Mouse (Mus musculus) stomach, embryonic 15.5 days (tissue): ENCODE data around the gene Zcchc18. TPM values are rescaled to one million over a fixed set of nuclear protein-coding genes. Genes with fewer than 3 reads are reported as not detected.

Source experiments
- ATAC-seq: fragments of 200-750 bp; cut with Nextera tagmentation; 2 replicates; pipeline ENCODE4 v1.8.0; 2017; ENCODE audit warnings: low read depth, moderate number of reproducible peaks, moderate TSS enrichment; ENCODE audit not compliant: insufficient read depth, low FRiP score
- H3K27ac ChIP-seq: fragments of 300-500 bp; sonication (generic); 2 replicates; pipeline ENCODE4 v1.5.1; 2015; ENCODE audit warnings: mild to moderate bottlenecking, inconsistent platforms
- H3K27me3 ChIP-seq: fragments of 300-500 bp; sonication (generic); replicated peaks from 2 replicates; pipeline ENCODE4 v1.6.1; 2015; ENCODE audit warnings: inconsistent platforms
- H3K36me3 ChIP-seq: fragments of 300-500 bp; sonication (generic); 2 replicates; pipeline ENCODE4 v1.6.1; 2015; ENCODE audit warnings: inconsistent platforms
- H3K4me1 ChIP-seq: fragments of 300-500 bp; sonication (generic); 2 replicates; pipeline ENCODE4 v1.6.1; 2015; ENCODE audit warnings: inconsistent platforms
- H3K4me2 ChIP-seq: fragments of 300-500 bp; sonication (generic); 2 replicates; pipeline ENCODE4 v1.6.1; 2015; ENCODE audit warnings: mild to moderate bottlenecking, inconsistent platforms
- H3K4me3 ChIP-seq: fragments of 300-500 bp; sonication (generic); replicated peaks from 2 replicates; pipeline ENCODE4 v1.5.1; 2015; ENCODE audit warnings: inconsistent platforms
- H3K9ac ChIP-seq: fragments of 300-500 bp; sonication (generic); 2 replicates; pipeline ENCODE4 v1.6.1; 2015; ENCODE audit warnings: inconsistent platforms
- H3K9me3 ChIP-seq: fragments of 300-500 bp; sonication (generic); 2 replicates; pipeline ENCODE4 v1.6.1; 2016; ENCODE audit warnings: inconsistent platforms
- WGBS: fragments of 180-500 bp; shearing (Covaris S2); methylation state at CpG from one replicate; pipeline ENCODE4 v1.1.7; 2015; 5-methylcytosine and 5-hydroxymethylcytosine counted together
- polyA plus RNA-seq: library from polyadenylated mRNA; unstranded; fragments of >200 nt; fragmentation: Nextera tagmentation; extraction: Ambion mirVana; gene quantifications from 2 replicates; pipeline ENCODE4 v1.2.1, GENCODE M21; 2015

Gene Zcchc18
- polyA plus RNA-seq, 1 experiment from 2014 or later, result 17.5 TPM

DNA sequence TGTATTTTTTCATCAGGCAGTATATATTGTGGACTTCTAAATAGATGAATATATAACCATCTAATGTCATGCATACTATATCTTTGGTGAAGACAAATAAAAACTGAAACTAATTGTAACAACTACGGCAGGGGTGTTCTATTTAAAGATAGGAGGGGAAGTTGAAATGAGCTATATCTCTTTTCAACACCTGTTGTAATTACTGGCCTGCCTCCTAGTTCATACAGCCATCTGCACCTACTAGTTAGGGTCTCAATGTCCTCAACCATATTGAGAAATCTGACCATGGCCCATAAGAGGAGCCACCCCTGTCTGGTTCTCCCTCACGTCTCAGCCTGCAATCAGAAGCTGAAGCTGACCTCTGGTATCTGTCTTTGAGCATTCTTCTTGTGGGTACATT lies 3.3 kb downstream of the Zcchc18 start:
- ATAC-seq, result no peak
- 76% methylated on average over 2 of the region's 2 CpGs for WGBS
- H3K36me3 ChIP-seq, result no peaks in the 10 kb centered on the region
- H3K4me3 ChIP-seq, result no peak overlapping the region
- H3K9ac ChIP-seq, result no peak overlapping the region
- H3K9me3 ChIP-seq, result no peaks in the 10 kb centered on the region
- H3K27ac ChIP-seq, result no peak overlapping the region
- no peak overlapping the region for H3K4me2 ChIP-seq
- H3K27me3 ChIP-seq, result no peaks in the 10 kb centered on the region
- H3K4me1 ChIP-seq, result no peaks in the 10 kb centered on the region

DNA sequence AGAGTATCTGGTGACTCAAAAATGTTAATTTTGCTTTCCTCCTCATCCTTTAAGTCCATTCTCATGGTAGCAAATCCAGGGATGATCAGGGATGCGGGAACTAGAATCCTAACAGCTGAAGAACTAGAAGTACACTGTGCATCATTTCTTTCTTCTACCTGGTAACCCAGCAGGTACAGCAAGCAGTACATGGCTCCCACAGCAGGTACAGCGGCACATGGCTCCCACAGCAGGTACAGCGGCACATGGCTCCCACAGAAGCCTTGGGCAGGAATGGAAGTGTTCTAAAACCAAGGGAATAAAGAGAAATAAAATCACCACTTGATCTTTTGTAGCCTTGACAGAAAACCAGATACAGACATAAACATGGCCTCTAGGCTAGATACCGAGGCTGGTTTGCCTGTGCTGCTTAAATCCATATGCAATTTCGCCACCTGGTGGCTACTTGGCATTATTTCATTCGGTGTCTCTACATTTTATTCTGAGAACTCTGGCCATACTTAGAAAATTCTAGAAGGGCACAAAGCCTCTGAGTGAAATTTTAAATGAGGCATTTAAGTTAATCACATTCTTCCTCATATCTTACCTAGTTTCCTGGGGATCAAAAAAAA lies 22.2 kb downstream of the Zcchc18 start:
- Histone ChIP-seq H3K4me3 (no peak overlapping the region), H3K27ac (no peak overlapping the region), H3K9me3 (no peaks in the 10 kb centered on the region), H3K36me3 (no peaks in the 10 kb centered on the region), H3K9ac (no peak overlapping the region), H3K27me3 (no peaks in the 10 kb centered on the region), H3K4me1 (no peaks in the 10 kb centered on the region), H3K4me2 (no peak overlapping the region)
- no peak for ATAC-seq
- WGBS, result 49% methylated on average over 6 of the region's 6 CpGs

DNA sequence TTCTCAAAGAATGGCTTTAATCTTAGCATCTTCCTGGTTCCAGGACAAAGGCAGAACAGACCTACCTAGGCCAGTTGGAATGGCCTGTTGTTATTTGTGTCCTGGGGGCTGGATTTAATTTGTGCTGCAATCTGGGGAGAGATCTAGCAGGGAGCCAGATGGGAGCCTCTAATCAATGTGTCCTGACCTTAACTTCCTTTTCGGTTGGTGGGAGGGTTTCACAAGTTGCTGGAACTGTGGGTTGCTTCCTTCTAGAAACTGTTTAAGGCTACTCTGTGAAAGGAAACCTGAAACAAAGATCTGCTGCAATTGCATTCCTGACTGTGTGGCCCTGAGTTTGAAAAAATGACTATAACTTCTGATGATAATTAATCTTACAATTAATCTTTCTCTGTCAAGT lies 24.7 kb downstream of the Zcchc18 start:
- no peaks in the 10 kb centered on the region for H3K36me3 ChIP-seq
- no peaks in the 10 kb centered on the region for H3K9me3 ChIP-seq
- ATAC-seq, result no peak
- 80% methylated on average over 1 of the region's 1 CpGs for WGBS
- H3K27ac ChIP-seq, result no peak overlapping the region
- no peak overlapping the region for H3K4me2 ChIP-seq
- no peak overlapping the region for H3K4me3 ChIP-seq
- H3K4me1 ChIP-seq, result no peaks in the 10 kb centered on the region
- H3K27me3 ChIP-seq, result no peaks in the 10 kb centered on the region
- no peak overlapping the region for H3K9ac ChIP-seq

DNA sequence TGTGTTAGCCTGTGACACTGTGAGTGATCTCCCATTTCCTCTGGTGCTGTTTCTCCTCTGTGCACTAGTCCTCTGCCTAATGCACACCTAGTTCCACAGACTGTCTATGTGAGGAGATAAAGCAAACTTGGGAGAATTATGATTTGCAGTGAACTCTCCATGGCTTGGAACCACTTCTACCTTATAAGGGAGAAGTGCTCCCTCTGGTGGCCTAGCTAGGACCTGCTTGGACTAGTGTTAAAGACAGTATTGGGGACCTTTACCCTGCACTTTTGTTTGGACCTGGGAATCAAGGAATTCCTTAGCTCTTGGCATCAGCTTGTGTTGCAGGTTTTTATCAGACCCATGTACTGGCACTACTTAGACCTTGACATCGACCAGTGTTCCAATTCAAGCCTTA lies 26.4 kb downstream of the Zcchc18 start:
- H3K4me3 ChIP-seq, result no peak overlapping the region
- H3K4me2 ChIP-seq, result no peak overlapping the region
- WGBS, result 26% methylated on average over 1 of the region's 1 CpGs
- no peaks in the 10 kb centered on the region for H3K36me3 ChIP-seq
- no peak for ATAC-seq
- no peak overlapping the region for H3K9ac ChIP-seq
- no peaks in the 10 kb centered on the region for H3K4me1 ChIP-seq
- no peaks in the 10 kb centered on the region for H3K27me3 ChIP-seq
- H3K27ac ChIP-seq, result no peak overlapping the region
- no peaks in the 10 kb centered on the region for H3K9me3 ChIP-seq

DNA sequence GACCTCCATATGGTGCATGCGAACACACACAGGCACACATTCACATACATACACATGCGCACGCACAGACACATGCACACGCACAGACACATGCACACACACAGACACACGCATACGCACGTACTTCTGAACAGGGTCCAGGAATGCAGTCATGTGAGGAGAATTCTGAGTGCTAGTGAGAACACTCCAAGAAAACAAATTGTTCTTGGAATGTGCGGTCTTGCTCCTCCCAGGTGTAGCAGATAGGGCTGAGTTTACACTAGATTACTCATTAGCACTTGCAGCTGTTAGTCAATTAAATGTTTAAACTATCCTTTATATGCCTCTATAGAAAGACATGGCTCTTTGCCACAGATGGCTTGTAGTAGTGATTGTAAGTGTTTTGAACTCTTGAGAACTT lies 38.0 kb downstream of the Zcchc18 start:
- Histone ChIP-seq H3K4me2 (no peak overlapping the region), H3K9ac (no peak overlapping the region), H3K27ac (no peak overlapping the region), H3K27me3 (no peaks in the 10 kb centered on the region), H3K9me3 (no peaks in the 10 kb centered on the region), H3K4me3 (no peak overlapping the region), H3K4me1 (no peaks in the 10 kb centered on the region), H3K36me3 (no peaks in the 10 kb centered on the region)
- peak; percentile 53; the same call in 1 of the 2 replicates for ATAC-seq
- 83% methylated on average over 8 of the region's 8 CpGs for WGBS

DNA sequence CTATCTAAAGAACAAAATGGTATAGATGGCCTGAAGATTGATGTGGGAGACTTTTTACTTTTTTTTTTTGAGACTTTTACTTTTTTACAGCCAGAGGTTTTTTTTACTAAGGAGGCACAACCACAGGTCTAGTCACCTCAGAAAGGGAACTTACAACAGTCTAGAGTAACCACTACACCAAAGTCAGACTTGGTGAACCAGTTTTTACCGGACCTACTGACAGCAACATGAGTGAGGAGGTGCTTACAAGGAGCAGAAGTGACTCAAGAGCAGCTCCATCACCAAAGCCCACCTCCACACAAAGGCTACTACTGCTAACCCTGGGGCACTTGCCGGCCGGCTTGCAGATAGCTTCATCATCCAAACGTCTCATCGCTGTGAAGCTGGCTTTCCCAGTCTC lies 38.8 kb downstream of the Zcchc18 start:
- Histone ChIP-seq H3K27ac (no peak overlapping the region), H3K36me3 (no peaks in the 10 kb centered on the region), H3K9me3 (no peaks in the 10 kb centered on the region), H3K9ac (no peak overlapping the region), H3K4me1 (no peaks in the 10 kb centered on the region), H3K4me2 (no peak overlapping the region), H3K27me3 (no peaks in the 10 kb centered on the region), H3K4me3 (no peak overlapping the region)
- WGBS, result 81% methylated on average over 5 of the region's 5 CpGs
- ATAC-seq, result no peak

DNA sequence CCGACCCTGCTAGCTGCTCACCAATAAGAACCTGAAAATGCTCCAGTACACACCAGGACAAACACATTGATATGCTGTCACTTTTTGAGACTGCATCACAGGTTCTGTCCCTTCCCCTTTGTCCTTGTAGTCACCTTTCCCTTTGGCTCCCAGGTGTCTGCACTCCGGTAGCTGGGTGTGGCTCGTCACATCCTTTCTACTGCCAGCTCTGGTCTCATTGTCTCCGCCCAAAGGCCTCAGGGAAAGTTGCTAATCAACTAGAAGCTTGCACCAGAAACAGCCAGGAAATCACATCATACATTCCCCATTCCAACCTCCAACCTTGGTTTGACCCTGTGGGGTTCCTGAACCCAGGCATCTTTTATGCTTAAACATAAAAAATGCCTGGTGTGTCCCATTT lies 41.4 kb downstream of the Zcchc18 start:
- H3K9ac ChIP-seq, result no peak overlapping the region
- H3K27ac ChIP-seq, result no peak overlapping the region
- no peaks in the 10 kb centered on the region for H3K27me3 ChIP-seq
- no peak overlapping the region for H3K4me2 ChIP-seq
- ATAC-seq, result no peak
- no peaks in the 10 kb centered on the region for H3K9me3 ChIP-seq
- WGBS, result 69% methylated on average over 4 of the region's 4 CpGs
- no peaks in the 10 kb centered on the region for H3K36me3 ChIP-seq
- H3K4me1 ChIP-seq, result no peaks in the 10 kb centered on the region
- no peak overlapping the region for H3K4me3 ChIP-seq

DNA sequence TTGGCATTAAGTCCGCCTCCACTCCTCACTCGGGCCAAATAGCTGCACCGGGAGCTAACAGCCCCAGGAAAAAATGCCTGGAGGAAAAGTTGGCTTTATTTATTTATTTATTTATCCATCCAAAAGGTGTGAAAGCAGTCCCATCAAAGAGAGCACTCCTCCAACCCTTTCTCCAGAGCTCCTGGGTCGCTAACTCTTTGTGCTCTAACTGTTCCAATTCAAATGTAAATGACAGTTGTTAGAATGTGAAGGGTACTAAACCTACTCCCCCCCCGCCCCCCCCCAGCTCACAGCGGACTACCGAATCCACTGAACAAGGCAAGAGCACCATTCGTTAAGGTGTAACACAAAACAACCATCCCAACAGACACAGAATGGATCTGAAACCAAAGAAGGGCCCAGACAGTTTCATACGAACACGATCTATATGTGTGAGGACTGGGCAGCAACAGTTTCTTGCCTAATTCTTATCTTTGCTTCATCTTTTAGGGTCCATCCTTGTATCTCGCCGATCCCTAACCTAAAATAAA lies 44.6 kb downstream of the Zcchc18 start:
- Histone ChIP-seq H3K4me1 (no peaks in the 10 kb centered on the region), H3K4me2 (peak overlapping the region; percentile 53), H3K9ac (peak overlapping the region; percentile 37; the same call in 1 of the 2 replicates), H3K36me3 (no peaks in the 10 kb centered on the region), H3K27ac (peak overlapping the region; percentile 84; the same call in 1 of the 2 replicates), H3K4me3 (peak overlapping the region; percentile 55), H3K27me3 (no peaks in the 10 kb centered on the region), H3K9me3 (no peaks in the 10 kb centered on the region)
- ATAC-seq, result 0 out of 2 replicates have a peak, but pooled peaks have one; percentile 24
- WGBS, result 23% methylated on average over 12 of the region's 12 CpGs

DNA sequence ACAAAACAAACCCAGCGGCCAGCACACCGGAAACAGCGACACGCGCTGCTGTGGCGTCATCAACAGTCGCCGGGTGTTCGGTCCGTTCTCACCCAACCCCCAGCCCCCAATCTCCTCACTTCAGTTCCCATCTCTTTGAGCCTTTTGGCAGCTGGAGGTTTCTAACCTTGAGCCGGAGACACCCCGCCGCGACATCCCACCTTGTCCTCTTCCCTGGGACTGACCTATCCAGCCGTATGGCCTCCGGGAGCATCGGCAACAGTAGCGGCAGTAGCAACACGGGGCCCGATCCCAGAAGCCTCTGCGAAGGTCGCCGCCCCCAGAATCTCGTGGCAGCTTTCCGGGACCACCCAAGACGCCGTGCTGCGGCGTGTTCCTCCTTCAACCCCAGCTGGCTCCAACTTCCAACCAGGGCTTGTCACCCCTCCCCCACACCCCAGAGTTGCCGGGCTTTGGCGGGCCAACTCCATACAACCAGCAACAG lies 45.1 kb downstream of the Zcchc18 start, which contains the start of gene Slc25a53:
TSS of gene Slc25a53 (minus strand) at position 303 of the 484 bp plus-strand sequence.
- Histone ChIP-seq H3K9ac (peak within 1 kb of the TSS; percentile 37; the same call in 1 of the 2 replicates), H3K27me3 (no peaks in the 10 kb centered on the region), H3K4me1 (no peaks in the 10 kb centered on the region), H3K36me3 (no peaks in the 10 kb centered on the region), H3K27ac (peak within 1 kb of the TSS; percentile 84), H3K4me2 (peak within 1 kb of the TSS; percentile 53), H3K9me3 (no peaks in the 10 kb centered on the region), H3K4me3 (peak within 1 kb of the TSS; percentile 55)
- 23% methylated on average over 31 of the region's 31 CpGs for WGBS
- peak; percentile 94 for ATAC-seq

DNA sequence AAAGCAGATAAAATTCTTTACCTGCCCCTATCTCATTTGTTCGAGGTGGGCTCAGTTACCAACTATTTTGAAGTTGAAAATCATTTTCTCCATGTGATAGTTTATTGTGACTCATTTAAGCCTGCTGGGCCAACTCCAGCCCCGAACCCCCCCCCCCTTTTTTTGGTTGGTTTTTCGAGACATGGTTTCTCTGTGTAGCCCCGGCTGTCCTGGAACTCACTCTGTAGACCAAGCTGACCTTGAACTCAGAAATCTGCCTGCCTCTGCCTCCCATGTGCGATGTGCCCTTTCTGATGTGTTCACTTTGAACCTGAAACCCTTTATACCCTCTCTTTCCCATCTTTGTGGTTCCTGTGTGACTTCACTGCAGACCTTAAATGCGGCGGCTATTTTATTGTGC lies 45.5 kb downstream of the Zcchc18 start:
- H3K36me3 ChIP-seq, result no peaks in the 10 kb centered on the region
- no peak overlapping the region for H3K9ac ChIP-seq
- 39% methylated on average over 7 of the region's 7 CpGs for WGBS
- H3K4me1 ChIP-seq, result no peaks in the 10 kb centered on the region
- peak overlapping the region; percentile 84; the same call in 1 of the 2 replicates for H3K27ac ChIP-seq
- H3K4me2 ChIP-seq, result peak overlapping the region; percentile 53
- H3K9me3 ChIP-seq, result no peaks in the 10 kb centered on the region
- peak overlapping the region; percentile 55 for H3K4me3 ChIP-seq
- no peaks in the 10 kb centered on the region for H3K27me3 ChIP-seq
- ATAC-seq, result no peak
